Mouse (Mus musculus) kidney, postnatal 0 days (tissue): ENCODE results near the gene Pheta1. TPM values are rescaled to one million over a fixed set of nuclear protein-coding genes. Genes with fewer than 3 reads are reported as not detected.
A peak's percentile ranks its signal among the peaks of the same experiment; 100 is the strongest.
"Not testable (repeated sequence)": the region's sequence is repeated elsewhere in the genome, so short reads cannot be mapped to it uniquely, and the experiment has no call there.

Experiments
- ATAC-seq: fragments of 200-750 bp; cut with Nextera tagmentation; replicated peaks from 2 replicates; pipeline ENCODE4 v1.8.0; 2017; ENCODE audit warnings: low read depth, moderate number of reproducible peaks, moderate TSS enrichment, moderate library complexity; ENCODE audit not compliant: low FRiP score
- DNase-seq: peaks from one replicate; pipeline ENCODE4 v3.0.0-alpha.2; 2016; ENCODE audit warnings: low spot score
- H3K27ac ChIP-seq: fragments of 300-500 bp; sonication (generic); 2 replicates; pipeline ENCODE4 v1.5.1; 2014; ENCODE audit warnings: mild to moderate bottlenecking
- H3K27me3 ChIP-seq: fragments of 300-500 bp; sonication (generic); 2 replicates; pipeline ENCODE4 v1.6.1; 2014; ENCODE audit warnings: low read length, mixed read lengths; ENCODE audit not compliant: insufficient read depth
- H3K36me3 ChIP-seq: fragments of 300-500 bp; sonication (generic); 2 replicates; pipeline ENCODE4 v1.6.1; 2014; ENCODE audit warnings: low read length, mixed read lengths; ENCODE audit not compliant: insufficient read depth
- H3K4me1 ChIP-seq: fragments of 300-500 bp; sonication (generic); replicated peaks from 2 replicates; pipeline ENCODE4 v1.6.1; 2014; ENCODE audit warnings: antibody characterized with exemption, low read length, mixed read lengths; ENCODE audit not compliant: insufficient read depth
- H3K4me2 ChIP-seq: fragments of 300-500 bp; sonication (generic); 2 replicates; pipeline ENCODE4 v1.6.1; 2014; ENCODE audit warnings: mild to moderate bottlenecking, low read length, moderate library complexity, mixed read lengths
- H3K4me3 ChIP-seq: fragments of 300-500 bp; sonication (generic); replicated peaks from 2 replicates; pipeline ENCODE4 v1.5.1; 2014; ENCODE audit warnings: low read depth, low read length
- H3K9ac ChIP-seq: fragments of 300-500 bp; sonication (generic); 2 replicates; pipeline ENCODE4 v1.6.1; 2014; ENCODE audit warnings: low read depth, low read length
- H3K9me3 ChIP-seq: fragments of 300-500 bp; sonication (generic); replicated peaks from 2 replicates; pipeline ENCODE4 v1.6.1; 2016; ENCODE audit warnings: low read length, inconsistent platforms, mixed read lengths
- CTCF ChIP-seq: IDR thresholded peaks from 2 replicates; pipeline ENCODE4 v1.5.1; 2016; ENCODE audit warnings: antibody characterized with exemption, low read depth, mild to moderate bottlenecking, moderate library complexity
- WGBS: fragments of 180-500 bp; shearing (Covaris S2); extraction: QIAGEN DNeasy Blood & Tissue Kit; methylation state at CpG from one replicate; pipeline ENCODE4 v1.1.7; 2014; 5-methylcytosine and 5-hydroxymethylcytosine counted together
- polyA plus RNA-seq: library from polyadenylated mRNA; unstranded; fragments of >200 nt; fragmentation: Nextera tagmentation; extraction: Ambion mirVana; gene quantifications from 2 replicates; pipeline ENCODE4 v1.2.1, GENCODE M21; 2015

The Pheta1 gene
- polyA plus RNA-seq, 1 experiment from 2014 or later, result 25.7 TPM

GRCm38 (mm10) chr5:121846322-121846721 lies 2.5 kb upstream of the Pheta1 start:
- H3K9ac ChIP-seq, result no peak overlapping the region
- 79% methylated on average over 11 of the region's 11 CpGs for WGBS
- H3K4me2 ChIP-seq, result no peak overlapping the region
- no peak overlapping the region for H3K4me3 ChIP-seq
- no peaks in the 10 kb centered on the region for H3K9me3 ChIP-seq
- no peak for TF ChIP-seq CTCF
- no peak for DNase-seq
- no peaks in the 10 kb centered on the region; the same call in 1 of the 2 replicates for H3K27me3 ChIP-seq
- no peaks in the 10 kb centered on the region for H3K36me3 ChIP-seq
- peaks cover 19% of the 10 kb centered on the region for H3K4me1 ChIP-seq
- no peak overlapping the region for H3K27ac ChIP-seq
- ATAC-seq, result no peak

DNA sequence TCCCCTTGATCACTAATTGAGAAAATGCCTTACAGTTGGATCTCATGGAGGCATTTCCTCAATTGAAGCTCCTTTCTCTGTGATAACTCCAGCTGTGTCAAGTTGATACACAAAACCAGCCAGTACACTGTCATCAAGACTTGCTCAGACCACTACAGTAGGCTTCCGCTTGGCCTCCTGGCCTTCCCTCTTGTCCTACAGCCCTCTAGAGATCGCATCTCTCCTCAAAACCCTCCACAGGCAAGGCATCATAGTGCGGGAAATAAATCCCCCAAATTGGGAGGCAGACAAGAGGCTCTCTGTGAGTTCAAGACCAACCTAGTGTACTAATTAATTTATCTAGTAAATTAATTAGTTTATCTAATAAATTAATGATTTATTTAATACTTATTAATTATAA lies 1.5 kb upstream of the Pheta1 start:
- H3K9ac ChIP-seq, H3K9me3 ChIP-seq, H3K27ac ChIP-seq, H3K4me3 ChIP-seq, H3K36me3 ChIP-seq, H3K27me3 ChIP-seq, DNase-seq, ATAC-seq, H3K4me2 ChIP-seq: not testable (repeated sequence)
- H3K4me1 ChIP-seq, result peaks cover 15% of the 10 kb centered on the region
- WGBS, result 82% methylated on average over 3 of the region's 3 CpGs

GRCm38 (mm10) chr5:121848035-121848519 lies 707 bp upstream of the Pheta1 start:
- TF ChIP-seq CTCF, result peak; percentile 52
- Histone ChIP-seq H3K4me3 (peak overlapping the region; percentile 93), H3K36me3 (peaks cover 10% of the 10 kb centered on the region), H3K9me3 (no peaks in the 10 kb centered on the region), H3K4me1 (peaks cover 10% of the 10 kb centered on the region), H3K4me2 (peak overlapping the region; percentile 65), H3K9ac (peak overlapping the region; percentile 78; the same call in 1 of the 2 replicates), H3K27ac (peak overlapping the region; percentile 77), H3K27me3 (no peaks in the 10 kb centered on the region; the same call in 1 of the 2 replicates)
- peak; percentile 14; the same call in 1 of the 2 replicates for ATAC-seq
- peak; percentile 90 for DNase-seq
- WGBS, result 0% methylated on average over 17 of the region's 17 CpGs

GRCm38 (mm10) chr5:121849478-121850349 lies 930 bp downstream of the Pheta1 start:
- no peak for DNase-seq
- H3K27me3 ChIP-seq, result no peaks in the 10 kb centered on the region
- peak overlapping the region; percentile 78 for H3K9ac ChIP-seq
- peak overlapping the region; percentile 93 for H3K4me3 ChIP-seq
- WGBS, result 37% methylated on average over 20 of the region's 20 CpGs
- peak overlapping the region; percentile 71; the same call in 1 of the 2 replicates for H3K27ac ChIP-seq
- no peaks in the 10 kb centered on the region for H3K9me3 ChIP-seq
- peak; percentile 7; the same call in 1 of the 2 replicates for TF ChIP-seq CTCF
- H3K4me1 ChIP-seq, result peaks cover 10% of the 10 kb centered on the region
- H3K36me3 ChIP-seq, result peaks cover 18% of the 10 kb centered on the region
- peak overlapping the region; percentile 65 for H3K4me2 ChIP-seq
- ATAC-seq, result 0 out of 2 replicates have a peak, but pooled peaks have one; percentile 15

DNA sequence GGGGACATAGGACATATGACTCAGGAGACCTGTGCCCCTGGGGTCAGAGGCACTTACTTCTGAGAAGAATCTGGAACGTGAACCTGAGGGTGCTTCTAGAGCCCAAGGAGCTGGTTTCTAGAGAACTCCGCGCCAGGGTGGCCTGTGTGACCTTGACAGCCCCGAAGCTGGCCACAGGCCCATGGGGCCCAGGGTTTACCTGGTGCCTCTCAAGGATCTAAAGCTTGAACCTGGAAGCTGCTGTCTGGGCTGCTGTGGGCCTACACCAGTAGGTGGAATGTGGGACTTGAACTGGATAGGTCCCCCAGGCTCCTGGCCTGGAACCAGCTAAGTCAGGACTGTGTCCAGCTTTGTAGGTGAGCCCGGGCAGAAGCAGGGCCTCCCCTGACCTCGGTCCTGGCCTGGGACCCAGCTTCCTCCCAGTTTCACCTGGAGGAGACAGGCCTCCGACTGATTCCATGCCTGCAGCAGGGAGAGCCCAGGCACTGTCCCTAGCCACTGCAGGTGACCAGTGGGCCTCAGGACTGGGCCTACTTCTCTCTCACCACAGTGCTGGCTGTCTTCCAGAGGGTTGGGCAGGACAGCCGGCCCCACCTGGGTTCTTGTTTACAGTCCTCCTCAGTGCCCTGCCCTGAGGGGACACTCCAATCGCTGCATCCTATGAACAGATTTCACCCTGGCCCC lies 4.7 kb downstream of the Pheta1 start:
- H3K9me3 ChIP-seq, result no peaks in the 10 kb centered on the region
- DNase-seq (no peak), ATAC-seq (no peak)
- H3K4me1 ChIP-seq, result peaks cover 7% of the 10 kb centered on the region; the same call in 1 of the 2 replicates
- WGBS, result 76% methylated on average over 9 of the region's 9 CpGs
- H3K36me3 ChIP-seq, result peaks cover 18% of the 10 kb centered on the region
- no peak overlapping the region for H3K9ac ChIP-seq
- 0 out of 2 replicates have a peak overlapping the region, but pooled peaks have one; percentile 6 for H3K27ac ChIP-seq
- H3K4me2 ChIP-seq, result no peak overlapping the region
- H3K27me3 ChIP-seq, result no peaks in the 10 kb centered on the region
- TF ChIP-seq CTCF, result no peak
- H3K4me3 ChIP-seq, result no peak overlapping the region

GRCm38 (mm10) chr5:121854768-121855167 lies 6.0 kb downstream of the Pheta1 start:
- no peak for DNase-seq
- no peak overlapping the region for H3K9ac ChIP-seq
- no peaks in the 10 kb centered on the region for H3K27me3 ChIP-seq
- no peak overlapping the region for H3K4me2 ChIP-seq
- no peaks in the 10 kb centered on the region for H3K9me3 ChIP-seq
- 71% methylated on average over 10 of the region's 10 CpGs for WGBS
- H3K27ac ChIP-seq, result no peak overlapping the region
- no peak for TF ChIP-seq CTCF
- H3K4me3 ChIP-seq, result no peak overlapping the region
- no peak for ATAC-seq
- peaks cover 4% of the 10 kb centered on the region; the same call in 1 of the 2 replicates for H3K4me1 ChIP-seq
- H3K36me3 ChIP-seq, result peaks cover 18% of the 10 kb centered on the region
